Mouse (Mus musculus) forebrain, embryonic 16.5 days (tissue): ENCODE measurements around the gene Cmip. TPM values are rescaled to one million over a fixed set of nuclear protein-coding genes. Genes with fewer than 3 reads are reported as not detected.

Source experiments
- ATAC-seq: fragments of 200-750 bp; cut with Nextera tagmentation; 2 replicates; pipeline ENCODE4 v1.8.0; 2017; ENCODE audit warnings: mild to moderate bottlenecking, moderate library complexity
- H3K27ac ChIP-seq: fragments of 300-500 bp; sonication (generic); 2 replicates; pipeline ENCODE4 v1.5.1; 2014; ENCODE audit warnings: low read length, control low read depth
- H3K27me3 ChIP-seq: fragments of 300-500 bp; sonication (generic); replicated peaks from 2 replicates; pipeline ENCODE4 v1.6.1; 2014; ENCODE audit warnings: low read length; ENCODE audit not compliant: control insufficient read depth, insufficient read depth
- H3K36me3 ChIP-seq: fragments of 300-500 bp; sonication (generic); 2 replicates; pipeline ENCODE4 v1.6.1; 2014; ENCODE audit not compliant: control insufficient read depth, insufficient read depth
- H3K4me1 ChIP-seq: fragments of 300-500 bp; sonication (generic); replicated peaks from 2 replicates; pipeline ENCODE4 v1.6.1; 2014; ENCODE audit warnings: low read length; ENCODE audit not compliant: control insufficient read depth, insufficient read depth
- H3K4me2 ChIP-seq: fragments of 300-500 bp; sonication (generic); 2 replicates; pipeline ENCODE4 v1.6.1; 2014; ENCODE audit warnings: mild to moderate bottlenecking, low read length, control low read depth
- H3K4me3 ChIP-seq: fragments of 300-500 bp; sonication (generic); replicated peaks from 2 replicates; pipeline ENCODE4 v1.5.1; 2014; ENCODE audit warnings: mild to moderate bottlenecking, low read length, control low read depth
- H3K9ac ChIP-seq: fragments of 300-500 bp; sonication (generic); replicated peaks from 2 replicates; pipeline ENCODE4 v1.6.1; 2014; ENCODE audit warnings: low read depth, low read length, control low read depth
- H3K9me3 ChIP-seq: fragments of 300-500 bp; sonication (generic); 2 replicates; pipeline ENCODE4 v1.6.1; 2016; ENCODE audit warnings: low read length; ENCODE audit not compliant: control insufficient read depth
- WGBS: fragments of 180-500 bp; shearing (Covaris S2); extraction: QIAGEN DNeasy Blood & Tissue Kit; methylation state at CpG from one replicate; pipeline ENCODE4 v1.1.7; 2014; 5-methylcytosine and 5-hydroxymethylcytosine counted together
- polyA plus RNA-seq: library from polyadenylated mRNA; unstranded; fragments of >200 nt; fragmentation: Nextera tagmentation; extraction: Ambion mirVana; gene quantifications from 2 replicates; pipeline ENCODE4 v1.2.1, GENCODE M21; 2015

Gene Cmip
- polyA plus RNA-seq, 1 experiment from 2014 or later: 98.1 TPM

GRCm38 (mm10) chr8:117253390-117254269 lies 3.2 kb upstream of the Cmip start:
- no peak overlapping the region for H3K4me3 ChIP-seq
- no peaks in the 10 kb centered on the region for H3K27me3 ChIP-seq
- no peak overlapping the region for H3K9ac ChIP-seq
- H3K9me3 ChIP-seq: no peaks in the 10 kb centered on the region
- no peak overlapping the region for H3K4me2 ChIP-seq
- ATAC-seq: no peak
- no peaks in the 10 kb centered on the region for H3K36me3 ChIP-seq
- WGBS: 92% methylated on average over 17 of the region's 17 CpGs
- peaks cover 4% of the 10 kb centered on the region for H3K4me1 ChIP-seq
- H3K27ac ChIP-seq: no peak overlapping the region

- H3K4me3 ChIP-seq: no peak overlapping the region
- no peaks in the 10 kb centered on the region for H3K36me3 ChIP-seq
- no peaks in the 10 kb centered on the region for H3K27me3 ChIP-seq
- no peak overlapping the region for H3K9ac ChIP-seq
- no peak overlapping the region for H3K27ac ChIP-seq
- H3K9me3 ChIP-seq: no peaks in the 10 kb centered on the region
- no peak overlapping the region for H3K4me2 ChIP-seq
- no peak for ATAC-seq
- WGBS: 81% methylated on average over 6 of the region's 6 CpGs
- peaks cover 13% of the 10 kb centered on the region for H3K4me1 ChIP-seq
These were observed 2.4 kb upstream of the Cmip start for GRCm38 (mm10) chr8:117254496-117254895.

GRCm38 (mm10) chr8:117256292-117256938 lies 449 bp upstream of the Cmip start:
- under 1% methylated on average over 73 of the region's 92 CpGs for WGBS
- H3K4me1 ChIP-seq: peaks cover 31% of the 10 kb centered on the region

GRCm38 (mm10) chr8:117257821-117258575 lies 1.1 kb downstream of the Cmip start:
- no peaks in the 10 kb centered on the region for H3K9me3 ChIP-seq
- H3K27ac ChIP-seq: peak overlapping the region; percentile 78
- peak; percentile 21; the same call in 1 of the 2 replicates for ATAC-seq
- H3K4me1 ChIP-seq: peaks cover 45% of the 10 kb centered on the region
- peak overlapping the region; percentile 83 for H3K9ac ChIP-seq
- under 1% methylated on average over 21 of the region's 22 CpGs for WGBS
- H3K4me2 ChIP-seq: peak overlapping the region; percentile 96
- H3K36me3 ChIP-seq: no peaks in the 10 kb centered on the region
- peak overlapping the region; percentile 64 for H3K4me3 ChIP-seq
- H3K27me3 ChIP-seq: no peaks in the 10 kb centered on the region

More at GRCm38 (mm10) chr8:117256292-117256938, 449 bp upstream of the Cmip start:
- H3K4me2 ChIP-seq: peak overlapping the region; percentile 96
- H3K27me3 ChIP-seq: no peaks in the 10 kb centered on the region
- peak; percentile 84 for ATAC-seq
- peak overlapping the region; percentile 83 for H3K9ac ChIP-seq
- no peaks in the 10 kb centered on the region for H3K36me3 ChIP-seq
- peak overlapping the region; percentile 64 for H3K4me3 ChIP-seq
- H3K27ac ChIP-seq: peak overlapping the region; percentile 78
- H3K9me3 ChIP-seq: no peaks in the 10 kb centered on the region

- Histone ChIP-seq H3K9me3 (no peaks in the 10 kb centered on the region), H3K9ac (peak overlapping the region; percentile 83), H3K36me3 (no peaks in the 10 kb centered on the region), H3K4me2 (peak overlapping the region; percentile 96), H3K4me1 (peaks cover 47% of the 10 kb centered on the region), H3K27ac (peak overlapping the region; percentile 78), H3K4me3 (peak overlapping the region; percentile 64), H3K27me3 (no peaks in the 10 kb centered on the region)
- no peak for ATAC-seq
- WGBS: 38% methylated on average over 6 of the region's 6 CpGs
These were observed 1.7 kb downstream of the Cmip start for GRCm38 (mm10) chr8:117258576-117259040.

GRCm38 (mm10) chr8:117259431-117260001 lies 2.7 kb downstream of the Cmip start:
- Histone ChIP-seq H3K36me3 (no peaks in the 10 kb centered on the region), H3K4me2 (peak overlapping the region; percentile 96), H3K9ac (peak overlapping the region; percentile 83), H3K4me3 (peak overlapping the region; percentile 64), H3K4me1 (peaks cover 47% of the 10 kb centered on the region), H3K27ac (peak overlapping the region; percentile 73), H3K9me3 (no peaks in the 10 kb centered on the region), H3K27me3 (no peaks in the 10 kb centered on the region)
- WGBS: 56% methylated on average over 11 of the region's 11 CpGs
- ATAC-seq: no peak

- H3K4me3 ChIP-seq: peak overlapping the region; percentile 64
- H3K9me3 ChIP-seq: no peaks in the 10 kb centered on the region
- WGBS: 15% methylated on average over 14 of the region's 14 CpGs
- peak overlapping the region; percentile 73 for H3K27ac ChIP-seq
- no peaks in the 10 kb centered on the region for H3K27me3 ChIP-seq
- ATAC-seq: no peak
- peaks cover 47% of the 10 kb centered on the region for H3K4me1 ChIP-seq
- H3K9ac ChIP-seq: peak overlapping the region; percentile 83
- H3K36me3 ChIP-seq: no peaks in the 10 kb centered on the region
- H3K4me2 ChIP-seq: peak overlapping the region; percentile 96
These were observed 3.5 kb downstream of the Cmip start for GRCm38 (mm10) chr8:117260234-117260929.

- 27% methylated on average over 14 of the region's 14 CpGs for WGBS
- Histone ChIP-seq H3K36me3 (no peaks in the 10 kb centered on the region), H3K4me3 (peak overlapping the region; percentile 64), H3K9me3 (no peaks in the 10 kb centered on the region), H3K27me3 (no peaks in the 10 kb centered on the region), H3K9ac (peak overlapping the region; percentile 83), H3K4me2 (peak overlapping the region; percentile 96), H3K27ac (peak overlapping the region; percentile 73), H3K4me1 (peaks cover 45% of the 10 kb centered on the region)
- no peak for ATAC-seq
These were observed 4.1 kb downstream of the Cmip start for GRCm38 (mm10) chr8:117260930-117261475.
